Mouse (Mus musculus): ENCODE data around the gene Krtap16-1. TPM values are rescaled to one million over a fixed set of nuclear protein-coding genes. Genes with fewer than 3 reads are reported as not detected.

The Krtap16-1 gene
- total and polyA plus RNA-seq, 3 experiments: not detected

DNA sequence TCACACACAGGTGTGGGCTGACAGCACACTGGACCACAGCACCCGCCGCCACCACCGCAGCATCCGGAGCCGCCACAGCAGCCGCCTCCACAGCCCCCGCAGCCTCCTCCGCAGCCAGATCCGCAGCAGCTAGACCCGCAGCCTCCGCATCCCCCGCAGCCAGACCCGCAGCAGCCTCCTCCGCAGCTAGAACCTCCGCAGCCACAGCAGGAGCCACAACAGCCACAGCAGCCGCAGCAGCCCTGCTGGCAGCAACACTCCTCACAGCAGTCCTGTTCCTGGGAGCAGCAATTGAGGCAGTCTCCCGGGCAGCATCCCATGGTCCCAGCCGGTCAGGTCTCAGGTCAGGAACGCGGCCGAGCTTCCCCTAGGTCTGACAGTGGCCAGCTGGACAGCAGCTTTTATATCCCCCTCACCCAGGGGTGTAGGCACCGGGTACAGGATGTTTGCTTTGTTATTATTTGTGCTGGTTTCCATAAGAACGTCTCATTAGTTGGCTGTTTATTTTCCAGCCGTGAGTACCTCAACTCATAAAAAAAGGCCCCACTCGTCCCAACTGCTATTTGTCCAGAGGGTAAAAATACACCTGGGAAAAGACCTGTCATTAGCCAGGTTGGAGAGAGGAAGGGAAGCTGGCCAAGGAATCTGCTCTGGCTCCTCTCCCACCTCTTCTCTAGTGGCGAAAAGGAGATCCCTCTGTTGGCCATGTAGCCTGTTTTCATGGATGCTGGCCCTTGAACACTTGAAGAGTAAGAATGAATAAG, 7.4 kb upstream of the Krtap16-1 start, which contains the start of gene Krtap17-1:
TSS of gene Krtap17-1 (minus strand) at position 375 of the 764 bp plus-strand sequence.
- Histone ChIP-seq H3K4me2 (ENCODE audit: insufficient read depth, low read depth, poor library complexity, severe bottlenecking) (no peak within 1 kb of the TSS), H3K27ac (ENCODE audit: insufficient read depth, low read depth) (no peak within 1 kb of the TSS), H3K4me3 (replicated peaks in 1 of 3; ENCODE audit: low read depth in 2 of 3, low read length in 2 of 3, poor library complexity in 1 of 3) (no peak within 1 kb of the TSS), H3K36me3 (replicated peaks in 1 of 2; ENCODE audit: control insufficient read depth in 1 of 2, insufficient read depth in 1 of 2, low read length in 1 of 2) (no peaks in the 10 kb centered on the region), H3K79me2 (replicated peaks; ENCODE audit: control insufficient read depth, extremely low read depth, insufficient read depth, poor library complexity, severe bottlenecking) (no peaks in the 10 kb centered on the region), H3K9ac (ENCODE audit: insufficient read depth, low read depth) (no peak within 1 kb of the TSS), H3K4me1 (ENCODE audit: control insufficient read depth in 1 of 2, insufficient read depth in 2 of 2) (peaks cover 0 to 1% of the 10 kb centered on the region in 2 experiments; a peak in 2 of 4 replicates), H3K9me3 (replicated peaks; ENCODE audit: low read length) (no peaks in the 10 kb centered on the region), H3K27me3 (replicated peaks) (peaks cover 79% of the 10 kb centered on the region)
- TF ChIP-seq USF1 (IDR thresholded peaks at IDR 0.05; ENCODE audit: low read depth, low read length) (no peak), IRF4 (IDR thresholded peaks at IDR 0.05; ENCODE audit: low read depth, low read length) (no peak), ZNF384 (IDR thresholded peaks at IDR 0.05; ENCODE audit: low read depth, low read length) (no peak), MXI1 (IDR thresholded peaks at IDR 0.05; ENCODE audit: low read depth, low read length) (no peak), ZC3H11A (IDR thresholded peaks at IDR 0.05; ENCODE audit: low read depth, low read length) (no peak), EP300 (IDR thresholded peaks at IDR 0.05; ENCODE audit: low read length) (no peak), ZMIZ1 (IDR thresholded peaks at IDR 0.05; ENCODE audit: low read depth, low read length) (no peak), JUN (IDR thresholded peaks at IDR 0.05; ENCODE audit: insufficient read depth, low read depth, low read length) (no peak), HCFC1 (IDR thresholded peaks at IDR 0.05; ENCODE audit: low read depth, low read length) (no peak), ELF1 (IDR thresholded peaks at IDR 0.05; ENCODE audit: low read depth, low read length) (no peak), MYC (IDR thresholded peaks at IDR 0.05; ENCODE audit: low read depth, low read length) (no peak), SIN3A (IDR thresholded peaks at IDR 0.05; ENCODE audit: low read length) (no peak)
- in situ Hi-C loops (cut with MboI; ENCODE audit: low pct_ligation_motif_present, low pct_unique_long_range_greater_than_20kb, low sequenced_read_pairs): no loop called here
- no peak for DNase-seq (ENCODE audit: extremely low read depth)
- dilution Hi-C loops (cut with MboI; ENCODE audit: extremely low pct_ligation_motif_present, extremely low pct_unique_long_range_greater_than_20kb, low sequenced_read_pairs): no loop called here

DNA sequence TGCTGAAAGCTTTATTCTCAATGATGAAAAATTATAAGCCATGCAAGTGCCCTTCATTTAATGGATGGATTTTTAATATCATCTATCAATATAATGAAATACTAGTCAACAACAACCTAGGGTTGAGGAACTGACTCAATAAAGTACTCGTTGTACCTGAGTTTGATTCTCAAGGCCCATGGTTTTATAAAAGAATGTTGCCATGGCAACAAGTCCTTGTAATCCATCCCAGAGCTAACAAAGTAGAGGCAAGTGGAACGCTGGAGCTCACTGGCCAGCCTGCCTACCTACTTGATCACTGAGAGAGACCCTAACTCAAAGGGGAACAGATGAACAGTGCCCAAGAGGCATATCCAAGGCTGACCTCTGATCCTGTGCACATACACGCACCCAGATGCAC, 4.2 kb upstream of the Krtap16-1 start:
- no peak for DNase-seq (ENCODE audit: extremely low read depth)
- no peak overlapping the region for H3K4me2 ChIP-seq (ENCODE audit: insufficient read depth, low read depth, poor library complexity, severe bottlenecking)
- peaks cover 81% of the 10 kb centered on the region for H3K27me3 ChIP-seq (replicated peaks)
- H3K9me3 ChIP-seq (replicated peaks; ENCODE audit: low read length): no peaks in the 10 kb centered on the region
- no peak overlapping the region for H3K9ac ChIP-seq (ENCODE audit: insufficient read depth, low read depth)
- dilution Hi-C loops (cut with MboI; ENCODE audit: extremely low pct_ligation_motif_present, extremely low pct_unique_long_range_greater_than_20kb, low sequenced_read_pairs) (no loop called here), in situ Hi-C loops (cut with MboI; ENCODE audit: low pct_ligation_motif_present, low pct_unique_long_range_greater_than_20kb, low sequenced_read_pairs) (no loop called here)
- no peaks in the 10 kb centered on the region for H3K36me3 ChIP-seq (replicated peaks in 1 of 2; ENCODE audit: control insufficient read depth in 1 of 2, insufficient read depth in 1 of 2, low read length in 1 of 2)
- no peak overlapping the region for H3K4me3 ChIP-seq (replicated peaks in 1 of 3; ENCODE audit: low read depth in 2 of 3, low read length in 2 of 3, poor library complexity in 1 of 3)
- H3K27ac ChIP-seq (ENCODE audit: insufficient read depth, low read depth): no peak overlapping the region
- H3K4me1 ChIP-seq (ENCODE audit: control insufficient read depth in 1 of 2, insufficient read depth in 2 of 2): peaks cover 5 to 10% of the 10 kb centered on the region in 2 experiments
- TF ChIP-seq CTCF (conservative IDR thresholded peaks at IDR 0.05 in 1 of 2, IDR thresholded peaks at IDR 0.05 in 1 of 2; ENCODE audit: low read depth in 2 of 2, low read length in 2 of 2): no peak
- TF ChIP-seq ZKSCAN1 (IDR thresholded peaks at IDR 0.05; ENCODE audit: borderline replicate concordance, low read depth, low read length): no peak
- no peak for TF ChIP-seq MEF2A (IDR thresholded peaks at IDR 0.05; ENCODE audit: borderline replicate concordance, low read depth, low read length)
- no peak for TF ChIP-seq IRF4 (IDR thresholded peaks at IDR 0.05; ENCODE audit: low read depth, low read length)
- no peak for TF ChIP-seq USF1 (IDR thresholded peaks at IDR 0.05; ENCODE audit: low read depth, low read length)
- TF ChIP-seq RCOR1 (conservative IDR thresholded peaks at IDR 0.05; ENCODE audit: low read depth, low read length): no peak
- TF ChIP-seq CHD2 (IDR thresholded peaks at IDR 0.05; ENCODE audit: low read length): no peak
- TF ChIP-seq RAD21 (IDR thresholded peaks at IDR 0.05; ENCODE audit: low read depth, low read length): no peak
- TF ChIP-seq MXI1 (IDR thresholded peaks at IDR 0.05; ENCODE audit: low read depth, low read length): no peak
- no peak for TF ChIP-seq MAX (IDR thresholded peaks at IDR 0.05; ENCODE audit: low read length)
- no peak for TF ChIP-seq ETS1 (conservative IDR thresholded peaks at IDR 0.05; ENCODE audit: low read depth, low read length)
- no peak for TF ChIP-seq JUN (IDR thresholded peaks at IDR 0.05; ENCODE audit: insufficient read depth, low read depth, low read length)
- no peak for TF ChIP-seq MAZ (IDR thresholded peaks at IDR 0.05; ENCODE audit: low read depth, low read length)
- H3K79me2 ChIP-seq (replicated peaks; ENCODE audit: control insufficient read depth, extremely low read depth, insufficient read depth, poor library complexity, severe bottlenecking): no peaks in the 10 kb centered on the region

All from CH12.LX (cell line).